Mouse (Mus musculus) midbrain, embryonic 11.5 days (tissue): ENCODE measurements around the gene Dcp1b. TPM values are rescaled to one million over a fixed set of nuclear protein-coding genes. Genes with fewer than 3 reads are reported as not detected.
"Not testable (repeated sequence)": the region's sequence is repeated elsewhere in the genome, so short reads cannot be mapped to it uniquely, and the experiment has no call there.

ENCODE experiments used
- ATAC-seq: fragments of 200-750 bp; cut with Nextera tagmentation; 2 replicates; pipeline ENCODE4 v1.8.0; 2017; ENCODE audit warnings: moderate TSS enrichment, moderate library complexity; ENCODE audit not compliant: low FRiP score
- DNase-seq: peaks from one replicate; pipeline ENCODE4 v3.0.0; 2015; ENCODE audit warnings: low spot score; ENCODE audit errors: missing footprints
- H3K27ac ChIP-seq: fragments of 300-500 bp; sonication (generic); 2 replicates; pipeline ENCODE4 v1.5.1; 2014; ENCODE audit warnings: low read depth, low read length
- H3K27me3 ChIP-seq: fragments of 300-500 bp; sonication (generic); 2 replicates; pipeline ENCODE4 v1.6.1; 2014; ENCODE audit warnings: mild to moderate bottlenecking, low read length, moderate library complexity, mixed read lengths; ENCODE audit not compliant: control insufficient read depth, insufficient read depth
- H3K36me3 ChIP-seq: fragments of 300-500 bp; sonication (generic); 2 replicates; pipeline ENCODE4 v1.6.1; 2014; ENCODE audit warnings: mild to moderate bottlenecking, low read length, moderate library complexity, mixed read lengths; ENCODE audit not compliant: control insufficient read depth, insufficient read depth
- H3K4me1 ChIP-seq: fragments of 300-500 bp; sonication (generic); 2 replicates; pipeline ENCODE4 v1.6.1; 2014; ENCODE audit warnings: low read length; ENCODE audit not compliant: control insufficient read depth, insufficient read depth
- H3K4me2 ChIP-seq: fragments of 300-500 bp; sonication (generic); 2 replicates; pipeline ENCODE4 v1.6.1; 2014; ENCODE audit warnings: mild to moderate bottlenecking, moderate library complexity
- H3K4me3 ChIP-seq: fragments of 300-500 bp; sonication (generic); 2 replicates; pipeline ENCODE4 v1.5.1; 2014; ENCODE audit warnings: low read depth, low read length
- H3K9ac ChIP-seq: fragments of 300-500 bp; sonication (generic); 2 replicates; pipeline ENCODE4 v1.6.1; 2014; ENCODE audit warnings: low read length
- H3K9me3 ChIP-seq: fragments of 300-500 bp; sonication (generic); 2 replicates; pipeline ENCODE4 v1.6.1; 2016; ENCODE audit warnings: low read length; ENCODE audit not compliant: control insufficient read depth
- WGBS: fragments of 180-500 bp; shearing (Covaris S2); extraction: QIAGEN DNeasy Blood & Tissue Kit; methylation state at CpG from one replicate; pipeline ENCODE4 v1.1.7; 2014; 5-methylcytosine and 5-hydroxymethylcytosine counted together
- polyA plus RNA-seq: library from polyadenylated mRNA; unstranded; fragments of >200 nt; fragmentation: Nextera tagmentation; extraction: Ambion mirVana; gene quantifications from 2 replicates; pipeline ENCODE4 v1.2.1, GENCODE M21; 2014

Dcp1b gene
- polyA plus RNA-seq, 1 experiment from 2014 or later: 9.9 TPM

DNA sequence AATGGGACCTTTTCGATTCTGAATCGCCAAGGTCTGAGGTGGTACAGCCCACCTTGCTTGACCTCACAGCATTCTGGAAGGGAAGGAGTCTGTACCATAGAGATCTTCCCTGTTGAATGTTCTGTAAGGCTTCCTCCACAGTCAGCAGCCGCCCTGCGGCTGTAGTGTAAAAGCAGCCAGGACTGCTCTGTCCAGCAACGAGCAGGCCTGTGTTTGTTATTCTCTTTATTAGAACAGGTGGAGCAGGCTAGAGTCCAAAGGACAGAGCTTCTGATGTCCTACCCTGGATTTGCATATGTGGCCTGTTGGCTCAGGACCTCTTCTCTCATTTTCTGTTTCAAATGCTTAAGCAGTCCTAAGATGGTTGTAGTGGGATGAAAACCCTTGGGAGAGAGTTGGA is 25.3 kb downstream of the Dcp1b start:
- H3K4me1 ChIP-seq: peaks cover 20% of the 10 kb centered on the region
- H3K27me3 ChIP-seq: no peaks in the 10 kb centered on the region
- DNase-seq (no peak), ATAC-seq (no peak)
- peaks cover 6% of the 10 kb centered on the region; the same call in 1 of the 2 replicates for H3K36me3 ChIP-seq
- no peak overlapping the region for H3K9ac ChIP-seq
- H3K9me3 ChIP-seq: no peaks in the 10 kb centered on the region
- H3K27ac ChIP-seq: no peak overlapping the region
- WGBS: 85% methylated on average over 5 of the region's 5 CpGs
- H3K4me3 ChIP-seq: no peak overlapping the region
- H3K4me2 ChIP-seq: no peak overlapping the region

DNA sequence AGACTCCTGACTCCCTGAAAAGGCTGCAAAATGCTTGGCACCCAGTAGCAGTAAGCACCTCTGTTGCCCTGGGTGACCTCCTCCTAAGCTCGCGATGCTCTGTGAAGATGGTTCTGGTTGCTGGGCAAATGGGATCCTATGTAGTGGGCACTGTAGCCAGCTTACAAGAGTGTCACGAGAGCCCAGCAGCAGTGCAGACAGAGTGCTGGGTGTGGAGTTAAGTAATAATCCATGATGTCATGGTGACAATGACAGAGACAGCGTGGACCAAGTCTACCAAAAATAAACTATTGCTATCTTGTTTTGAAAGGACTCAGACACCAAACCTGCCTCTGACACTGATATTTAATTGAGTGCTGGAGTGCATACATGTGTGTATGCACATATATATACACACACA is 26.5 kb downstream of the Dcp1b start:
- no peak for ATAC-seq
- H3K9me3 ChIP-seq: no peaks in the 10 kb centered on the region
- H3K4me1 ChIP-seq: peaks cover 21% of the 10 kb centered on the region

DNA sequence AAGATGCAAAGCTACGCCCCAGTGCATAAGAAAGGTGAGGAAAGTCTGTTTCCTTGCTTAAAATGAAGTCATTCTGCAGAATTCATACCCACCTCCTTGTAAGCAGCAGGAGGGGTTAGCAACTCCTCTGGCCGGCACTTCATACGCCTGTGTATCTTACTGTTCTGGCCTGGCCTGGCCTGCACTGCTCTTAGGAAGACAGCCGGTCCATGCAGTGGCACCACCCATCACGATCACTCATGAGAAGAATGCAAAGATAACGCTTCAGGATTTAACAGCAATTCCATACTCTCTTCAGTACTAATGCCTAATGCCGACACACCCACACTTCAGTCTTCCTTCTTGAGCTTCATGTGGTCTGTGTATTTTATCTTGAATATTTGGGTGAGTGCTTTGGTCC is 29.2 kb downstream of the Dcp1b start:
- no peak overlapping the region for H3K4me3 ChIP-seq
- WGBS: 91% methylated on average over 7 of the region's 7 CpGs

More for the DNA sequence above, 26.5 kb downstream of the Dcp1b start:
- Histone ChIP-seq H3K27ac (no peak overlapping the region), H3K36me3 (peaks cover 6% of the 10 kb centered on the region; the same call in 1 of the 2 replicates), H3K9ac (no peak overlapping the region), H3K4me3 (no peak overlapping the region), H3K4me2 (no peak overlapping the region), H3K27me3 (no peaks in the 10 kb centered on the region)
- 92% methylated on average over 4 of the region's 4 CpGs for WGBS
- DNase-seq: no peak

DNA sequence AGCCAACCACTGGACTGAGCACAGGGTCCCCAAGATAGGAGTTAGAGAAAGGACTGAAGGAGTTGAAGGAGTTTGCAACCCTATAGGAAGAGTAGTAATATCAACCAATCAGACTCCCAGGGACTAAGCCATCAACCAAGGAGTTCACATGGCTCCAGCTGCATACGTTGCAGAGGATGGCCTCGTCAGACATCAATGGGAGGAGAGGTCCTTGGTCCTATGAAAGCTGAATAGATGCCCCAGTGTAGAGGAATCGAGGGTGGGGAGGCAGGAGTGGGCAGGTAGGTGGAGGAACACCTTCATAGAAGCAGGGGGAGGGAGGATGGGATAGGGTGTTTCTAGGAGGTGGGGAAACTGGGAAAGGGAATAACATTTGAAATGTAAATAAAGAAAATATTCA is 29.9 kb downstream of the Dcp1b start:
- ATAC-seq: no peak
- WGBS: 63% methylated on average over 3 of the region's 3 CpGs
- no peak overlapping the region for H3K9ac ChIP-seq

More for the DNA sequence above, 29.2 kb downstream of the Dcp1b start:
- Histone ChIP-seq H3K9me3 (no peaks in the 10 kb centered on the region), H3K27ac (no peak overlapping the region), H3K4me2 (no peak overlapping the region), H3K4me1 (peaks cover 8% of the 10 kb centered on the region), H3K9ac (no peak overlapping the region), H3K36me3 (peaks cover 6% of the 10 kb centered on the region; the same call in 1 of the 2 replicates), H3K27me3 (no peaks in the 10 kb centered on the region)
- DNase-seq (no peak), ATAC-seq (no peak)

DNA sequence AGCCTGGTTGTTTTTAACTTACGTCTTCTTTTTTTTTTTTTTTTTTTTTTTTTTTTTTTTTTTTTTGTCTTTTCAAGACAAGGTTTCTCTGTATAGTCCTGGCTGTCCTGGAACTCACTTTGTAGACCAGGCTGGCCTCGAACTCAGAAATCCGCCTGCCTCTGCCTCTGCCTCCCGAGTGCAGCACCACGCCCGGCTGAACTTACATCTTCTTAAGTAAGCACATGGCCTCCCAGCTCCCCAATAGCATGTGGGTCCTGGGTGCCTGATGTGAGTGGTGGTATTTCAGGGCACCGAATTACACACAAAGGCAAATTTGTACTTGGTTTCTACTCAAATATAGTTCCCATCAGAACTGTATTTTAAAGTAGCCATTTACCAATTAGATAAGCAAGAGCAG is 31.0 kb downstream of the Dcp1b start:
- H3K27me3 ChIP-seq, DNase-seq, H3K4me2 ChIP-seq, H3K9me3 ChIP-seq, H3K27ac ChIP-seq, H3K4me1 ChIP-seq, H3K36me3 ChIP-seq, H3K4me3 ChIP-seq, H3K9ac ChIP-seq, ATAC-seq: not testable (repeated sequence)
- WGBS: 91% methylated on average over 7 of the region's 7 CpGs

More for the DNA sequence above, 29.9 kb downstream of the Dcp1b start:
- Histone ChIP-seq H3K4me2 (no peak overlapping the region), H3K36me3 (peaks cover 6% of the 10 kb centered on the region; the same call in 1 of the 2 replicates), H3K27me3 (no peaks in the 10 kb centered on the region), H3K27ac (no peak overlapping the region), H3K9me3 (no peaks in the 10 kb centered on the region), H3K4me3 (no peak overlapping the region), H3K4me1 (peaks cover 3% of the 10 kb centered on the region; the same call in 1 of the 2 replicates)
- no peak for DNase-seq

DNA sequence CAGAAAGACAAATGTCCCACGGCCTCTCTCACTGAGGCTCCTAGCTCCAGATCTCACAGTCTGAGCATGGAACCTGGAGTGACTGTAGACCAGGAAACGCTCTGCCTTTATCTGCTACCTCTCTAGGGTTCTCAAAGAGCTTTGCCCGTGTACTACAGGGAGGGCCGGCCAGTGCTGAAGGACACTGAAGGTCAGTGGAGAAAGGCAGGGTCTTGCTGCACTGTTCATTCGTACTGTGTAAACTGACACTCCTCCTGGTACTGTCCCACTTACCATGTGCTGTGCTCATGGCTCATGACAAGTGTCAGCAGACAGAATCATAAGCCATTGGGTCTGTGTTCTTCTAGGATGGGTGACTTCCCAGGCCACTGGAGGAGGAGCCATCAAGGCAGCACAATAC is 38.3 kb downstream of the Dcp1b start:
- H3K9me3 ChIP-seq: no peaks in the 10 kb centered on the region
- no peaks in the 10 kb centered on the region for H3K4me1 ChIP-seq
- H3K36me3 ChIP-seq: peaks cover 4% of the 10 kb centered on the region
- no peak overlapping the region for H3K4me2 ChIP-seq
- no peak overlapping the region for H3K27ac ChIP-seq
- H3K27me3 ChIP-seq: no peaks in the 10 kb centered on the region
- 91% methylated on average over 5 of the region's 5 CpGs for WGBS
- ATAC-seq: no peak
- no peak overlapping the region for H3K9ac ChIP-seq
- no peak for DNase-seq
- no peak overlapping the region for H3K4me3 ChIP-seq

DNA sequence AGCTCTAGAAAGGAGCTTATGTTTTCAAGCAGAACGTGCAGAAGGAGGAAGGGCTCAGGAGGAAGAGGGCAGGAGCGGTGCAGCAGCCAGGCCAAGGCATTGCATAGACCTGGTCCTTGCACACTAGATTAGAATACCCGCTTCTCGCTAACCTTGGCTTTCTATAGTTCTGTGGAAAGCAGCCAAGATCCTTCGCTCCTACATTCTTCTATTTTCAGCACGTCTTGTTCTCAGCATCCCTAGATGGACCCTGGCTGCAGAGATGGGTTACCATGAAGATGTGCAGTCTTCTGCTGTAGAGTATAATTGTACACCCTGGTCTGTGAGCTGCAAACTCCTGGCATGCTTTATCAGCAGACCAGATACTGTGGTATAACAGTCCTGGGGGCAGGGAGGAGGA is 39.1 kb downstream of the Dcp1b start:
- no peaks in the 10 kb centered on the region for H3K27me3 ChIP-seq
- no peaks in the 10 kb centered on the region for H3K4me1 ChIP-seq
- H3K4me3 ChIP-seq: no peak overlapping the region
- DNase-seq: no peak
- no peaks in the 10 kb centered on the region for H3K9me3 ChIP-seq
- 93% methylated on average over 6 of the region's 6 CpGs for WGBS
- H3K9ac ChIP-seq: no peak overlapping the region
- no peak for ATAC-seq
- H3K36me3 ChIP-seq: peaks cover 4% of the 10 kb centered on the region
- H3K27ac ChIP-seq: no peak overlapping the region
- no peak overlapping the region for H3K4me2 ChIP-seq

DNA sequence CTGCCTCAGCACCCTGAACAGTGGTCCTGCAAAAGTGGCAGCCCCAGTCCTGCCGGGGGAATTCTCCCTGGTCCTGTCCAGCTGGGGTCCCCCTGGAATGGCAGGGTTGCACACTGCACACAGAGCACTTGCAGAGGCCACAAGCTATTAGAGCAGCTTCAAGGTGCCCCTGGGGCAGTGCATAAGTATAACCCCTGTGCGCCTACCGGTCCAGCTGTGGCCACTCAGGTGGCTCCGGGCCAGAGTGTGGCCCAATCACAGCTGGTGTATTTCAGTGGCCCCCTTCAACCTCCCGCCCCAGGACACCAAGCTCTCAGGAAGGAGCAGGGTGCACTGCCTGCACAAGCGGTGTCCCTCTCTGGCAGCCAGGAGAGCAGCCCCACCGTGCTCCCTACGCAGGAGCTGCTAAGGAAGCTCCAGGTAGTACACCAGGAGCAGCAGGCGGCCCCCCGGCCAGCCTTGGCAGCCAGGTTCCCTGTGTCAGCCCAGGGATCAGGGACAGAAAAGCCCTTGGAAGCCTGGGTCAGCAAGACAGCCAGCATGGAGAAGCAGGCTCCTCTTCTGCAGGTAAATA is 40.1 kb downstream of the Dcp1b start:
- H3K9ac ChIP-seq: no peak overlapping the region
- H3K4me2 ChIP-seq: no peak overlapping the region
- H3K4me1 ChIP-seq: no peaks in the 10 kb centered on the region
- no peak overlapping the region for H3K27ac ChIP-seq
- 91% methylated on average over 10 of the region's 10 CpGs for WGBS
- no peak for DNase-seq
- peaks cover 4% of the 10 kb centered on the region for H3K36me3 ChIP-seq
- no peaks in the 10 kb centered on the region for H3K27me3 ChIP-seq
- no peak overlapping the region for H3K4me3 ChIP-seq
- no peaks in the 10 kb centered on the region for H3K9me3 ChIP-seq
- ATAC-seq: no peak

DNA sequence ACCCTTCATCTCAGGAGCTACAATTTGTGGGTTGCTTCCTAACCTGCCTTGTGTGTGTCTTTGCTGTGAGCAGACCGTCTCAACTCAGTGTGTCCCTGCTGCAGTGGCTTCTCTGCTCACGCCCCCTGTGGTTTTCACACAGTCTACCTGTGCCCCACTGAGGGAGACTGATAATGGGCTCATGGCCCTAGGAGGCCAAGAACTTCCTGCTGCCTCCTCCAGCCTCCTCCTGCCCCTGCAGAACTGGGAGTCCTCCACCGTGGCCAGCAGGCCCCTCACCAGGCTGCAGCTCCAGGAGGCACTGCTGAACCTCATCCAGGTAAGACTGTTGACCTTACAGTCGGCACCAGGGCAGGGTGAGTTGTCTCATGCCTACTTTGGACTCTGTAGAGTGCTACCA is 42.6 kb downstream of the Dcp1b start:
- H3K4me3 ChIP-seq: no peak overlapping the region
- DNase-seq: no peak
- no peaks in the 10 kb centered on the region for H3K4me1 ChIP-seq
- H3K27me3 ChIP-seq: no peaks in the 10 kb centered on the region
- H3K9me3 ChIP-seq: no peaks in the 10 kb centered on the region
- peaks cover 4% of the 10 kb centered on the region for H3K36me3 ChIP-seq
- H3K27ac ChIP-seq: no peak overlapping the region
- no peak overlapping the region for H3K4me2 ChIP-seq
- WGBS: 74% methylated on average over 4 of the region's 4 CpGs
- ATAC-seq: no peak
- H3K9ac ChIP-seq: no peak overlapping the region
